Mouse (Mus musculus) cortical plate, adult 2 months (tissue): ENCODE data around the gene Smad1.

Experiments used
- CTCF ChIP-seq: fragments of 200-500 bp; IDR thresholded peaks from 2 replicates; pipeline ENCODE4 v1.5.1; 2011; ENCODE audit warnings: mild to moderate bottlenecking, control low read depth, low read length; ENCODE audit not compliant: insufficient read depth; ENCODE audit errors: extremely low read depth
- POLR2A ChIP-seq: fragments of 200-500 bp; IDR thresholded peaks from 2 replicates; pipeline ENCODE4 v1.6.1; 2011; ENCODE audit warnings: mild to moderate bottlenecking, low read length, control low read depth; ENCODE audit not compliant: insufficient read depth; ENCODE audit errors: extremely low read depth

GRCm38 (mm10) chr8:79350805-79351204 is 48.5 kb downstream of the Smad1 start:
- no peak for TF ChIP-seq CTCF
- no peak for TF ChIP-seq POLR2A
